Mouse (Mus musculus) olfactory bulb, adult 2 months (tissue): ENCODE measurements at regions not wholly inside any gene's neighbourhood (a gene's known extent, or its start where the extent isn't known, plus 50 kb on each side); places are given as distances from the start of the nearest gene placed in this dataset.

Experiments
- CTCF ChIP-seq: fragments of 200-500 bp; IDR thresholded peaks from 2 replicates; pipeline ENCODE4 v1.5.1; 2012; ENCODE audit warnings: low read depth, mild to moderate bottlenecking, low read length, moderate library complexity; ENCODE audit not compliant: insufficient read depth
- POLR2A ChIP-seq: fragments of 200-500 bp; IDR thresholded peaks from 2 replicates; pipeline ENCODE4 v1.6.1; 2012; ENCODE audit warnings: mild to moderate bottlenecking, low read depth, low read length, moderate library complexity; ENCODE audit not compliant: insufficient read depth

- TF ChIP-seq POLR2A (no peak), CTCF (no peak)
These were observed 112.8 kb upstream of the Ppp6c start for GRCm38 (mm10) chr2:39338832-39339649.
